Mouse (Mus musculus) heart, adult 2 months (tissue): ENCODE results near the gene 2200002D01Rik. TPM values are rescaled to one million over a fixed set of nuclear protein-coding genes. Genes with fewer than 3 reads are reported as not detected.
A peak's percentile ranks its signal among the peaks of the same experiment; 100 is the strongest.

Experiments used
- DNase-seq, 2 experiments: peaks; one replicate each; pipeline ENCODE4 v3.0.0; 2021
- H3K27ac ChIP-seq: fragments of 200-600 bp; 2 replicates; pipeline ENCODE4 v1.8.1; 2022
- H3K27me3 ChIP-seq: fragments of 200-500 bp; 2 replicates; pipeline ENCODE4 v1.6.1; 2012; ENCODE audit warnings: mild to moderate bottlenecking, low read length, inconsistent platforms, mixed read lengths; ENCODE audit not compliant: control insufficient read depth, insufficient read depth
- H3K36me3 ChIP-seq: fragments of 200-500 bp; 2 replicates; pipeline ENCODE4 v1.6.1; 2012; ENCODE audit warnings: low read length, inconsistent platforms; ENCODE audit not compliant: control insufficient read depth, insufficient read depth
- H3K4me1 ChIP-seq: fragments of 200-500 bp; 2 replicates; pipeline ENCODE4 v1.6.1; 2011; ENCODE audit warnings: low read length; ENCODE audit not compliant: control insufficient read depth, insufficient read depth
- H3K4me3 ChIP-seq: fragments of 200-600 bp; 2 replicates; pipeline ENCODE4 v1.8.1; 2022
- H3K79me2 ChIP-seq: fragments of 200-500 bp; replicated peaks from 2 replicates; pipeline ENCODE4 v1.6.1; 2012; ENCODE audit warnings: mild to moderate bottlenecking, inconsistent platforms, low read length, moderate library complexity, mixed read lengths; ENCODE audit not compliant: control insufficient read depth, insufficient read depth
- H3K9ac ChIP-seq: fragments of 200-500 bp; 2 replicates; pipeline ENCODE4 v1.6.1; 2012; ENCODE audit warnings: low read depth, mild to moderate bottlenecking, control low read depth, inconsistent platforms, low read length, mixed read lengths
- CTCF ChIP-seq: fragments of 200-600 bp; IDR thresholded peaks from 2 replicates; pipeline ENCODE4 v1.8.1; 2022; ENCODE audit warnings: antibody characterized with exemption, mild to moderate bottlenecking, moderate library complexity
- EP300 ChIP-seq: fragments of 200-500 bp; IDR thresholded peaks from 2 replicates; pipeline ENCODE4 v1.6.1; 2011; ENCODE audit warnings: low read depth, low read length, control low read depth; ENCODE audit not compliant: insufficient read depth
- POLR2A ChIP-seq: fragments of 200-500 bp; IDR thresholded peaks from 2 replicates; pipeline ENCODE4 v1.6.1; 2011; ENCODE audit warnings: mild to moderate bottlenecking, low read depth, low read length, control low read depth; ENCODE audit not compliant: insufficient read depth
- WGBS: fragments of 180-500 bp; shearing (Covaris S2); methylation state at CpG from one replicate; pipeline ENCODE4 v1.1.7; 2018; 5-methylcytosine and 5-hydroxymethylcytosine counted together
- intact Hi-C: fragments of 180-260 bp; cut with DNase I; formaldehyde crosslinking; loops from one replicate; pipeline ENCODE4 v1.15.1; 2025
- long read RNA-seq: library from polyadenylated mRNA; stranded (forward); transcript quantifications from one replicate; pipeline ENCODE4 v2.0.0, GENCODE M21; 2021
- polyA plus RNA-seq: library from polyadenylated mRNA; depleted of rRNA; stranded (reverse); fragments of >200 nt; gene quantifications from 2 replicates; pipeline ENCODE4 v1.2.3, GENCODE M21; 2012; rRNA removed
- total RNA-seq, 2 experiments: library from RNA; stranded (reverse); gene quantifications; 2 replicates each; pipeline ENCODE4 v1.2.3; 2021

The 2200002D01Rik gene
- total RNA-seq (1 to 10 TPM; 1.5 to 2.0 TPM), polyA plus RNA-seq (0.98 and 1.00 TPM in 2 replicates)
- long read RNA-seq, partial matches to known transcripts: 0 of 2 reads
- long read RNA-seq, other reads (novel, unspliced or antisense): 0 of 2 reads

- intact Hi-C loops: loop anchor here (5.0 kb wide), 1 partner anchor 34 kb away; the partner anchor contains the start of gene Spint2
- Histone ChIP-seq H3K27me3 (no peaks in the 10 kb centered on the region), H3K79me2 (no peaks in the 10 kb centered on the region), H3K27ac (peak within 1 kb of the TSS; percentile 54), H3K4me3 (peak within 1 kb of the TSS; percentile 35), H3K36me3 (no peaks in the 10 kb centered on the region), H3K4me1 (no peaks in the 10 kb centered on the region; the same call in 1 of the 2 replicates), H3K9ac (peak within 1 kb of the TSS; percentile 66)
- peak; percentile 60 to 62 for DNase-seq
- TF ChIP-seq EP300 (0 out of 2 replicates have a peak, but pooled peaks have one; percentile 11), POLR2A (0 out of 2 replicates have a peak, but pooled peaks have one; percentile 17), CTCF (peak; percentile 53)
- 20% methylated on average over 20 of the region's 20 CpGs for WGBS
Observed at GRCm38 (mm10) chr7:29248261-29248841, at the start of gene 2200002D01Rik. 2200002D01Rik (minus strand) TSS chr7:29248466.

- H3K27ac ChIP-seq: no peak overlapping the region
- intact Hi-C loops: loop anchor here (1.0 to 2.0 kb wide), 4 partner anchors 50 to 246 kb away; partner anchors contain the start of gene Psmd8
- H3K9ac ChIP-seq: no peak overlapping the region
- no peak overlapping the region for H3K4me3 ChIP-seq
- H3K27me3 ChIP-seq: no peaks in the 10 kb centered on the region
- WGBS: 12% methylated on average over 10 of the region's 10 CpGs
- H3K79me2 ChIP-seq: no peaks in the 10 kb centered on the region
- H3K36me3 ChIP-seq: no peaks in the 10 kb centered on the region
- H3K4me1 ChIP-seq: peaks cover 3% of the 10 kb centered on the region; the same call in 1 of the 2 replicates
- peak; percentile 56 to 63 for DNase-seq
- TF ChIP-seq CTCF (peak; percentile 77), EP300 (peak; percentile 85; the same call in 1 of the 2 replicates), POLR2A (no peak)
Observed at GRCm38 (mm10) chr7:29296998-29297397, 48.7 kb upstream of the 2200002D01Rik start.

- DNase-seq: no peak
- TF ChIP-seq EP300: no peak
- peak; percentile 5; the same call in 1 of the 2 replicates for TF ChIP-seq POLR2A
- no peak for TF ChIP-seq CTCF
- Histone ChIP-seq H3K4me3 (no peak overlapping the region), H3K27ac (no peak overlapping the region), H3K36me3 (no peaks in the 10 kb centered on the region), H3K4me1 (peaks cover 3% of the 10 kb centered on the region; the same call in 1 of the 2 replicates), H3K27me3 (no peaks in the 10 kb centered on the region), H3K79me2 (no peaks in the 10 kb centered on the region), H3K9ac (no peak overlapping the region)
- intact Hi-C loops: loop anchor here (2.0 kb wide), 2 partner anchors 115 to 245 kb away; partner anchors contain the start of gene Psmd8
- WGBS: 69% methylated on average over 24 of the region's 24 CpGs
Observed at GRCm38 (mm10) chr7:29295861-29296647, 47.8 kb upstream of the 2200002D01Rik start.

GRCm38 (mm10) chr7:29294111-29294761 lies 46.0 kb upstream of the 2200002D01Rik start:
- Histone ChIP-seq H3K79me2 (no peaks in the 10 kb centered on the region), H3K36me3 (no peaks in the 10 kb centered on the region), H3K9ac (no peak overlapping the region), H3K4me1 (peaks cover 3% of the 10 kb centered on the region; the same call in 1 of the 2 replicates), H3K4me3 (no peak overlapping the region), H3K27me3 (no peaks in the 10 kb centered on the region), H3K27ac (no peak overlapping the region; the same call in 1 of the 2 replicates)
- WGBS: 79% methylated on average over 13 of the region's 13 CpGs
- intact Hi-C loops: no loop called here
- TF ChIP-seq POLR2A (no peak), EP300 (no peak), CTCF (no peak)
- no peak for DNase-seq

- peak; percentile 70 for DNase-seq
- H3K79me2 ChIP-seq: no peaks in the 10 kb centered on the region
Observed at GRCm38 (mm10) chr7:29293131-29294065, 45.1 kb upstream of the 2200002D01Rik start.

More at GRCm38 (mm10) chr7:29293131-29294065, 45.1 kb upstream of the 2200002D01Rik start:
- intact Hi-C loops: no loop called here
- H3K36me3 ChIP-seq: no peaks in the 10 kb centered on the region
- no peaks in the 10 kb centered on the region for H3K27me3 ChIP-seq
- H3K4me1 ChIP-seq: peaks cover 3% of the 10 kb centered on the region; the same call in 1 of the 2 replicates
- 45% methylated on average over 19 of the region's 19 CpGs for WGBS
- no peak overlapping the region for H3K4me3 ChIP-seq
- no peak overlapping the region for H3K9ac ChIP-seq
- peak overlapping the region; percentile 79 for H3K27ac ChIP-seq
- TF ChIP-seq POLR2A (0 out of 2 replicates have a peak, but pooled peaks have one; percentile 6), EP300 (no peak), CTCF (no peak)
